In the genomic region with DNA sequence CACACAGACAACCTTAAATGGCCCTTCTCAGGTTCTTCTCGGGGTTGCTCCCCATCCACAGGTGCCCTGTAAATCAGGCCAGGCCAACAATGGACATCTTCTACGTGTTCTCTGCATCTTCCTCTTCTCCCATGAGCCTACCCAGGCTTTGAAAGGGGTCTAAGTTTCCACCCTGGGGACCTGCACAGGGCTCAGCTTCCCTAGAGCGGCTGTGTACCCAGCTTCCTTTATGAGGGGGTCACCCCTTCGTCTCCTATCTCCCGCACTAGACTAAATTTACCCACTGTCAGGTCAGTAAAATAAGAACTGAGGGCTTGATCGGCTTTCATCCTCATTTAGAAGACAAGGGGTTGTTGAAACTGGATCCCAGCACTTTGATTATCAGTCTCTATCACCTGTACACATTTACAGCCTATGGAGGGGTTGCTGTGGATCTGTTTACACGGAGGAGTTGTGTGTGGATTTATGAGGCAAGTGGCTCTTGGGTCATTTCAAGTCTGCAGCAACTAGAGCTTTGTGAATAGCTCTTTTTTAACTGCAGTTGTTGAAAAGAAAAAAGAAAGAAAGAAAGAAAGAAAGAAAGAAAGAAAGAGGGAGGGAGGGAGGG, we compare ENCODE assay signal across 19 mouse cellular contexts.
"Had no signal": no experiment of that assay in that cellular context is flagged by ENCODE, and none has a peak within 500 bp of the region (broad histone marks: within the 10 kb centered on the region; RNA-seq: fewer than 3 reads in every experiment).

No protein-coding gene starts in this region.

- H3K4me2 ChIP-seq: lung, embryonic 14.5 days; midbrain, embryonic 12.5 days; neural tube, embryonic 13.5 days; neural tube, embryonic 15.5 days had no signal

- H3K9me3 ChIP-seq: midbrain, embryonic 10.5 days; midbrain, embryonic 12.5 days; neural tube, embryonic 13.5 days; neural tube, embryonic 15.5 days had no signal

- H3K27me3 ChIP-seq: midbrain, embryonic 12.5 days; neural tube, embryonic 13.5 days; neural tube, embryonic 15.5 days had no signal

- ATAC-seq: midbrain, embryonic 16.5 days had no signal

- DNase-seq: lung, adult 18-20 months; lung, embryonic 14.5 days; lung, postnatal 10 days; lung, postnatal 4 days; midbrain, embryonic 14.5 days; retina, postnatal 1 day; right cerebral cortex, adult 18-20 months; right cerebral cortex, postnatal 25 days; right cerebral cortex, postnatal 4 days; spleen, adult 18-20 months; thymus, adult 18-20 months; thymus, postnatal 14 days; thymus, postnatal 36 days had no signal

- H3K27ac ChIP-seq: midbrain, embryonic 10.5 days; midbrain, embryonic 12.5 days; neural tube, embryonic 13.5 days; neural tube, embryonic 15.5 days had no signal

- H3K9ac ChIP-seq: lung, embryonic 14.5 days; midbrain, embryonic 12.5 days; neural tube, embryonic 13.5 days; neural tube, embryonic 15.5 days had no signal

- H3K4me1 ChIP-seq: midbrain, embryonic 12.5 days; neural tube, embryonic 13.5 days; neural tube, embryonic 15.5 days had no signal

- H3K4me3 ChIP-seq: midbrain, embryonic 10.5 days; midbrain, embryonic 12.5 days; myocyte; neural tube, embryonic 13.5 days; neural tube, embryonic 15.5 days had no signal

- H3K36me3 ChIP-seq: midbrain, embryonic 10.5 days; midbrain, embryonic 12.5 days; neural tube, embryonic 13.5 days; neural tube, embryonic 15.5 days had no signal
